Mouse (Mus musculus): ENCODE data around the gene Chst5.
"Not testable (repeated sequence)": the region's sequence is repeated elsewhere in the genome, so short reads cannot be mapped to it uniquely, and the experiment has no call there.

Gene Chst5

DNA sequence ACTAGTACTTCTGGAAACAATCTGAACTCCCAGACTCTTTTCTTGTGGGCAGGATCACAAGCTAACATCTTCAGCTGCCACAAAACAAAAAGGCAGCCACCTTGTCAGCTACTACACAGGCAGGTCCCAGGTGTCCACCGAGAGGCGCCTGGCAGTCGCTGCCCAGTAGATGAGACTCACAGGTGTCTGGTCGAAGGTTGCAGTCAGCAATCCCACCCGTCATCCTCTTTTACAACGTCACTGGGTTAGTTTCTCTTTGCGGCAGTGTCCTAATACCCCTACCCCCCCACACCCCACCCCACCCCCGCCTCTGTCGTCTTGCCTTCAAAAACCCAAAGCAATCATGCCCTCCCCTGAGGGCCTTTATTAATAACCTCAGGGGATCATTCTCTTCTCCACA is 34.5 kb downstream of the Chst5 start:
- no peak for DNase-seq (ENCODE audit: extremely low spot score)

DNA sequence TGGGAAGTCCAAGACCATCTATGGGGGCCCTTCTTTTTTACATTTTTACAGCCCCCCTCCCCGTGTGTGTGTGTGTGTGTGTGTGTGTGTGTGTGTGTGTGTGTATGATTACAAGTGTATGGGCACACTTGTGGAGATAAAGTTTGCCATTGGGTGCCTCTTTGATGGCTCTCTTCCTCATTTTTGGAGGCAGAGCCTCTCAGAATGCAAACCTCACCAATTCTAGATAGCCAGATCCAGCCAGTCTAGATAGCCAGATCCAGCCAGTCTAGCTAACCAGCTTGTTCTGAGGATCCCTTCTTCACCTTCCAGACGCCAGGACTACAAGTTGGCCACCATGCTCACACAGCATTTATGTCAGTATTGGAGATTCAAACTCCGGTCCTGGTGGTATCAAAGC is 39.0 kb downstream of the Chst5 start:
- no peak for DNase-seq (ENCODE audit: extremely low spot score)

DNA sequence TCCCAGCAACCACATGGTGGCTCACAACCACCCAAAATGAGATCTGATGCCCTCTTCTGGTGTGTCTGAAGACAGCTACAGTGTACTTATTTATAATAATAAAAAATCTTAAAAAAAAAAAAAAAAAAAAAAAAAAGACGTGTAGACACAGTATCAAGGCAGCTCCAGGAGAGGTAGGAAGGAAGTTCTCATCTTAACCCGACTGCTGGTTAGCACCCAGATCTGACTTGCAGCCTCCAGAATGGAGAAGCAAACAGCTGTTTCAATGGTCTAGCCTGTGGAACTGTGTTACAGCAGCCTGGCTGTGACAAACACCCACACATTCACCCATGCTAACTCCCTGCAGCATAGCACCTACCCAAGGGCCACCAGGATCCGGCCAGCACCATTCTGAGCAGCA is 39.9 kb downstream of the Chst5 start:
- DNase-seq (ENCODE audit: extremely low spot score): no peak

DNA sequence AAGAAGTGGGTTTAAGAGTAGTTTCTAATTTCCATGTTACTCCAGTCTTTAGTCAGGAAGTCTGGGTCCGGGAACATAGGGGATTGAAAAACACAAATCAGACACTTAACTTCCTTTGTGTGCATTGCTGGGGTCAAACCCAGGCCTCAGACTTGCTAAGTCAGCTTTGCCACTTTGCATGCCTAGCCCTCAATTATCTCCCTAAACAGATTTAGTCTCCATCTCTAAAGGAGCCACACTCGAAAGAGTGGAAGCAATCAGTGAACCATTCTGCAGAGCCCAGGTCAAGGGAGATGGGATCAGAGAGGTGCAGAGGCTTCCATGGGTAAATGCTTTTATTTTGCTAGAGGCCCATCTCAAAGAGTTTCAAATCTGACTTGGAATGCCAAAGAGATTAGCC is 41.6 kb downstream of the Chst5 start:
- DNase-seq (ENCODE audit: extremely low spot score): no peak

DNA sequence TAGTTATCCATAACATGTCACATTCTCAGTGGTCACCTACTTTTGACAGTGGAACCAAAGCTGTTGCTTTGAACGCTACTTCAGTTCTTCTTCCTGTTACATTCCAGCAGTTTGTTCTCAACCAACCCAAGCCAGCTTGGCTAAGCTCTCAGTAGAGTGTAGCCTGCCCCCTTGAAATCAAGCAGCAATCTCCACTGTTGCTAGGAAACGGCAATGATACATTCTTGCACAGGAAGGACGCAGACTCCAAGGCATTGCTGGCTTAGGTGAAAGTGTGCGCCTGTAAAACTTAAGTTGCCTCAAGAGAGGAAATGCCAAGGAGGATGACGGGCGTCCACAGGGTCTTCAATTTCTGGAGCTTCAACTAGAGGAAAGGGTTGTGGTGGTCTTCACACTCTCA is 44.4 kb downstream of the Chst5 start:
- no peak for DNase-seq (ENCODE audit: extremely low spot score)

DNA sequence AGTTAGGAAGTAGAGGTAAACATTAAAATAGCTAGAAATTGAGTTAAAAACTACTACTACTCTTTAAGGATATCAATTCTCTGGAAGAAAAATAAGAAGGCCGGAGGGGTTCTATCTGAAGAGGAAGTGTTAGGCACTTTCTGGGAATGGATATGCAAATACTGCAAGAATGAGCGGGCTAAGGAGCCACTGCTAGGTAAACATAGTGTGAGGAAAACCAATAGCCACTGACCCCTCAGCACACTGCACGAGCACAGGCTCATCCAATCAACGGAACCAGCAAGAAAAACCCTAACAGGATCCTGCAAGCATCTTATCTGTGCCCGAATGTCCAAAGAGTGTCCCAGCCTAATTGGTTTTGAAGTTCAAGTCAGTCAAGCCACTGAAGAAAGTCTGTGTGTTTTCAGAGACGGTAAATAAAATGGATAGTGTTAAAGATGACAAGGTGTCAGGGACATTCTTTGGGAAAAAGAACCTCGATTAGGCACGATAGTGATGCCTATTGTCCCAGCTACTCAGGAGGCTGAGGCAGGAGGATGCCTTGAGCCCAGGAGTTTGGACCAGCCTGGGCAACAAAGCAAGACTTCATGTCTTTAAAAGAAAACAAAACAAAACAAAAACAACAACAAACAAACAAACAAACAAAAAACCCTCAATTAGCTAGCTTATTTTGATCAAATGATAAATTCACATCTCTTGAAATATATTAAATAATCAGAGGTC is 45.0 kb downstream of the Chst5 start:
- no peak for DNase-seq (ENCODE audit: extremely low spot score)

DNA sequence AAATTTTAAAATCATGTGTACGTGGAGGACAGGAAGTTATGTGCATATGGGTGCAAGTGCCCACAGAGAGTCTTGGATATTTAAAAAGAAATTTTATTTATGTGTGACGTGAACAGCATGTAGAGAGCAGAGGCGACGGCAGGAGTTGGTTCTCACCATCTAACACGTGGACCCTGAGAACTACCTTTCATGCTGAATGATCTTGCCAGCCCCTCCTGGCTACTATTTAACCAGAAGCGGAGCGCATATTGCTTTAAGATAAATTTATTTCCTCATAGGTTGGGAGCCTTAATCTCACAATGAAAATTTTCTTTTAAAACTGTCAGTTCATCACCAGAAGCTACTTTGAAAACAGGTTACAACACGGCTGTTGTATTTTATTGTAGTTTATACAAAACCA is 45.6 kb downstream of the Chst5 start:
- no peak for DNase-seq (ENCODE audit: extremely low spot score)

DNA sequence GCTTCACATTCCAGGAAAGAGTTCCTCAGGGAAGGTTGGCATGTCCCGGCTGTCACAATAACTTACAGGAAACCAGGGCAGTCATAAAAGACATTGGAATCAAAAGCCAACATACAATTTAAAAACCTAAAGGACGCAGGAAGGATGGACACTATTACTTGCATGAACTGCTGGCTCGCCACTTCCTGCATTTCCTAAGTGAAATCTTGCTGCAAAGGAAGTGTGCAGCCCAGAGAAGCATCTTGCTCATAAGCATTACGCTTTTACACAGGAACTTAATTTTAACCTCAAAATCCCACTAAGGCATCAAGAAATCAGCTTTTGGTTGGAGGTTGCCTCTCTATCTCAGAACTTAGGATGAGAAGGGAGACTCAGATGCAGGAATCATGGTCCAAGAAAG is 47.0 kb downstream of the Chst5 start:
- DNase-seq (ENCODE audit: extremely low spot score): no peak

DNA sequence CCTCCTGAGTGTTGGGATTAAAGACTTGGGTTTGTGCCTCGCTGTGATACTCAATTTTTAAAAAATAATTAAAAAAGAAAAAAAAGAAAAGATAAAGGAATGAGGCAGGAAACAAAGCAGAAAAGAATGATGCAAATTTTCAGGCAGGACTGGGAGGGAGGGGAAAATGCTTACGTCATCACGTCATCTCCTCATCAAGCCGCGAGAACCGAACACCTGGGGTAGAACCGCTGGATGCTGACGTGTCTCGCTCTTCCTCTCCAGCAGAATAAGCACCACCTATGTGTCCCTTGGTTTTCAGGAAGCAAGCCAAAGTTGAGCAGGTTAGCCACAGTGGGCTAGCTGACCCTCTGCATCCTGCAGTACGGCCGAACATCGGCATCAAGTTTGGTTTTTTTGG is 54.3 kb downstream of the Chst5 start:
- DNase-seq (ENCODE audit: extremely low spot score): no peak

DNA sequence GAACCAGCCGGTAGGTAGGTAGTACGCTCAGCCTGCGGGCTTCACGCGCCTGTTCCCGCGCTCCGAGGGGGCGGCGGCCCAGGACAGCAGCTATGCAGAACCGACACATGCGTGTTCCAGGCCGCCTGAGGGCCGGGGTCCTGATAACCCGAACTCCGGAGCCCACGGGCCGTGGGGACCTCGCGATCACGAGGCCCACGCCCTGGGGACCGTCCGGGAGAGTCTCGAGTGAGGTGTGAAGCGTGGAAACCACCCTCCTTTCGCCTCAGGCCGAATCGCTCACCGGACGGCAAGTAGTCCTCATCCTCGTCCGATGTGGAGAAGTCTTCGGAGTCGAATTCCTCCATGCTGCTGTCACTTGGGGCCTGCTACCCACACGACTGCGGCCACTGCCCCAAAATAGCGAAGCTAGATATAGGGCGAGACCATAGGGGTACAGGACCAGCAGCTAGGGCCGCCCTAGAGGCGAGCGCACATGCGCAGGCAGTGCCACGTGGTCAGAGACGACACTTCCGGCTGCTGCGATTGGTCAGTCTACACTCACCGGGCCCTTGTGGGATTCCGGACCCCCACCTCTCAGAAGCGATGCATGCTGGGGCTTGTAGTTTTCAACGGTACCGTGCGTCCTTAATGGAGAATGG is 56.3 kb downstream of the Chst5 start, which contains the start of gene Cfdp1:
Cfdp1 (minus strand) TSS at position 431 of the 641 bp plus-strand sequence.
- DNase-seq (ENCODE audit: extremely low spot score): peak; percentile 92

DNA sequence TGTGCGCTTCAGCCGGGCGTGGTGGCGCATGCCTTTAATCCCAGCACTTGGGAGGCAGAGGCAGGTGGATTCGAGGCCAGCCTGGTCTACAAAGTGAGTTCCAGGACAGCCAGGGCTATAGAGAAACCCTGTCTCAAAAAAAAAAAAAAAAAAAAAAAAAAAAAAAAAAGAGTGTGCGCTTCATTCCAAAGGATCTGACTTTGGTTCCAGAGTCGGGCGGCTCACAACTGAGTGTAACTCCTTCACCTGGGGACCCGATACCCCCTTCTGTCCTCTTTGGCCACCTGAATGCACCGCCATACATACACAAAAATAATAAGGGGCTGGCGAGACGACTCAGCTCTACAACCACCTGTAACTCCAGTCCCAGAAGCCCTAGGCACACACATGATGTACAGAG is 57.0 kb downstream of the Chst5 start:
- DNase-seq (ENCODE audit: extremely low spot score): not testable (repeated sequence)

DNA sequence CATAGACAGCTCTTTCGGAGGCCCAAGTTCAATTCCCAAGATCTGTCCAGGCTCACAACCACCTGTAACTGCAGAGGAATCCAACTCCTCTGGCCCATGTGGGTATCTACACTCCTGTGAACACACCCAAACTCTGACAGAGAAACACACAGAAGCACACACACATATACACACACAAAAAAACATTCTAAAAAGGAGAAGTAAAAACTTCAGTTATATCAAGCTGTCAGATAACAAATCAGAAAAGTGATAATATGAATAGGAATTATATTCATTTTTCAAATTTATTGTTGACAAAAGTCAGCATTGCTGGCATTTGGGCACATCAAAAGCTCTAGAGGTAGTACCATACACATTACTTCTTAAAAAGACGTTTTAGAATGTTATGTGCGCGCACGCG is 63.5 kb downstream of the Chst5 start:
- DNase-seq (ENCODE audit: extremely low spot score): no peak

All from embryo, embryonic 9.5 days (tissue).